Mouse (Mus musculus) layer of hippocampus, adult 2 months (tissue): ENCODE results near the gene Lrrfip1. TPM values are rescaled to one million over a fixed set of nuclear protein-coding genes. Genes with fewer than 3 reads are reported as not detected.

Experiments
- DNase-seq, 2 experiments: peaks; one replicate each; pipeline ENCODE4 v3.0.0; 2022; ENCODE audit warnings: low spot score in 2 of 2
- H3K27ac ChIP-seq: fragments of 200-600 bp; 2 replicates; pipeline ENCODE4 v1.8.1; 2022
- H3K4me3 ChIP-seq: fragments of 200-600 bp; 2 replicates; pipeline ENCODE4 v1.8.1; 2022; ENCODE audit warnings: mild to moderate bottlenecking
- CTCF ChIP-seq: fragments of 200-600 bp; conservative IDR thresholded peaks from 2 replicates; pipeline ENCODE4 v1.8.1; 2022; ENCODE audit warnings: antibody characterized with exemption, mild to moderate bottlenecking, moderate library complexity
- total RNA-seq, 2 experiments: library from RNA; stranded (reverse); gene quantifications; 2 replicates each; pipeline ENCODE4 v1.2.3; 2021

Lrrfip1 gene
- total RNA-seq, 2 experiments from 2014 or later: 77.6 to 82.3 TPM

DNA sequence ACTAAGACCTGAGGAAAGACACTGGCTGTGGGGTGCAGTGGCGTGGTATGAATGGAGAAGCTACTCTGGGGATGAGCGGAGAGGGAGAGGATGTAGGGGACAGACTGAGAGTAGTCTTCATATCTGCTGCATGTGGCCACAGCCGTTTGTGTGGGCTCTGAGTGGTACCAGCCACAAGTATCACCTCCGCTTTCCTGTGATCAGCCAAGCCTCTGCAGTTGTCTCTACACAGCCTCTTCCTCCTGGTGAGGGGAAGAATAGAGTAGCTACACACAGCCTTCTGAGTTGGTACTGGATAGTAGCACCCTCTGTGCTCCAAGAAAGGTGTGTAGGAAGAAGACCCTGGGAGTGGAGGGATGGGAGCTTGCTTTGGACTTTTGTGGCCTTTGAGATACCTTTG lies 38.7 kb downstream of the Lrrfip1 start:
- Histone ChIP-seq H3K4me3 (no peak overlapping the region), H3K27ac (peak overlapping the region; percentile 50; the same call in 1 of the 2 replicates)
- no peak for TF ChIP-seq CTCF
- DNase-seq: no peak

- peak; percentile 75 for TF ChIP-seq CTCF
- Histone ChIP-seq H3K4me3 (no peak overlapping the region), H3K27ac (peak overlapping the region; percentile 50)
- no peak for DNase-seq
These were observed 39.5 kb downstream of the Lrrfip1 start for GRCm38 (mm10) chr1:91038010-91038409.

DNA sequence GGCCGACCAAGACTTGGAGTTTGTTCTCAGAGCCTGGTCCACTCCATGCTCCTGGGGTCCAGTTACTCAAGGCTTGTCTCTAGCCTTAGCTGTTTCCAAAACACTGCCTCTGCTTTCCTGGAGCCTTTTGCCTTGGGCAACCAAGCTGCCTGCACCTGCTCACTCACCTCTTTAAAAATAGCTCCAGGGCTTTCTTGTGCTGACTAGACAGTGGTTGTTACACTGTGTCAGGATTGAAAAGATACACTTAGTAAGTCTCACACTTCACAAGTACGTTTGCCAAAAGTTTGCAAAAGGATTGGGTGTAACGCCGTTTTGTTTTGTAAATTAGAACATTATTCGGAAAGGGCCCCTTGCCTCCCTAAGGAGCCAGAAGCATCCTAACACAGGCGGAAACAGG lies 40.0 kb downstream of the Lrrfip1 start:
- no peak for TF ChIP-seq CTCF
- peak overlapping the region; percentile 2; the same call in 1 of the 2 replicates for H3K27ac ChIP-seq
- H3K4me3 ChIP-seq: no peak overlapping the region
- no peak for DNase-seq

GRCm38 (mm10) chr1:91041605-91042004 lies 43.1 kb downstream of the Lrrfip1 start:
- H3K27ac ChIP-seq: no peak overlapping the region
- DNase-seq: no peak
- no peak for TF ChIP-seq CTCF
- no peak overlapping the region for H3K4me3 ChIP-seq

- no peak for TF ChIP-seq CTCF
- Histone ChIP-seq H3K27ac (peak overlapping the region; percentile 77; the same call in 1 of the 2 replicates), H3K4me3 (no peak overlapping the region)
- DNase-seq: no peak
These were observed 44.7 kb downstream of the Lrrfip1 start for GRCm38 (mm10) chr1:91043191-91043590.

DNA sequence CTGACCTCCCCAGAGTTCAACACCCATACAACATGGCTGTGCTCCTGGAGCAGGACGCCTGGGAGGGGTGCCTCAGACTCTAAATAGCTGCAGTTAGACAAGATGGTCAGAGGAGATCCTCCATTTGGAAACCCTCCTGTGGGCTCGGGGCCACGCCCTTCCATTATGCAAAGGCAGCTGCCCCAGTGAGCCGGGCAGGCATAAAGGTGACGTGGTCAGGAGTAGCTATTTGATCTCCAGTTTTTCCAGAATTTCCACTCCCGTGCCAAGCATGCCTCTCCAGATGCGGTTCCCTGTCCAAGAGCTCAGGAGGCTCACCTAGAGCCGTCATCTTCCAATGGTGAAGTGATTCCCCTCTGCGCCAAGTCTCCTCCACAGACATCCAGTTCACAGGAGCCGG lies 45.6 kb downstream of the Lrrfip1 start:
- no peak for DNase-seq
- no peak overlapping the region for H3K27ac ChIP-seq
- no peak for TF ChIP-seq CTCF
- no peak overlapping the region for H3K4me3 ChIP-seq

GRCm38 (mm10) chr1:91044648-91045047 lies 46.1 kb downstream of the Lrrfip1 start:
- no peak for DNase-seq
- no peak for TF ChIP-seq CTCF
- no peak overlapping the region for H3K4me3 ChIP-seq
- no peak overlapping the region for H3K27ac ChIP-seq

- Histone ChIP-seq H3K4me3 (no peak overlapping the region), H3K27ac (no peak overlapping the region)
- no peak for DNase-seq
- TF ChIP-seq CTCF: no peak
These were observed 47.7 kb downstream of the Lrrfip1 start for GRCm38 (mm10) chr1:91046237-91046636.

DNA sequence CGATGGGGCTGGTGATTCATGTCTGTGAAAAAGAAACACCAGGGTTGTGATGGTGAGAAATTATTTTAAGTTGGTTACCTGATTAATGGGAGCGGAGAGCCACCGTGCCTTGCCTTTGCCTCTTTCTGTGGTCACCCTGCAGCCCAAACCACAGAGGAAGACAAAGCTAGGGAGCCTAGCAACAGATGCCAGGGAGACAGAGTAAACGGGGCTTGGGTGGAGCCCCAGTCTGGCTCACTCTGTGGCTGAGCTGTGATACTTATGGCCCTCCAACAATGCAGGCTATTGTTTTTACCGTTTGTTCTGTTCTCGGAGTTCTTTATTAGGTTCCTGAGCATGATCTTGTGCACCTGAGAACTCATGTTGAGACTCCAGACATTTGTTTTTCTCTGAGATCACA lies 50.8 kb downstream of the Lrrfip1 start:
- no peak for TF ChIP-seq CTCF
- Histone ChIP-seq H3K4me3 (no peak overlapping the region), H3K27ac (peak overlapping the region; percentile 5; the same call in 1 of the 2 replicates)
- DNase-seq: no peak

- Histone ChIP-seq H3K27ac (peak overlapping the region; percentile 39; the same call in 1 of the 2 replicates), H3K4me3 (no peak overlapping the region)
- DNase-seq: no peak
- TF ChIP-seq CTCF: no peak
These were observed 53.0 kb downstream of the Lrrfip1 start for GRCm38 (mm10) chr1:91051461-91052094.

DNA sequence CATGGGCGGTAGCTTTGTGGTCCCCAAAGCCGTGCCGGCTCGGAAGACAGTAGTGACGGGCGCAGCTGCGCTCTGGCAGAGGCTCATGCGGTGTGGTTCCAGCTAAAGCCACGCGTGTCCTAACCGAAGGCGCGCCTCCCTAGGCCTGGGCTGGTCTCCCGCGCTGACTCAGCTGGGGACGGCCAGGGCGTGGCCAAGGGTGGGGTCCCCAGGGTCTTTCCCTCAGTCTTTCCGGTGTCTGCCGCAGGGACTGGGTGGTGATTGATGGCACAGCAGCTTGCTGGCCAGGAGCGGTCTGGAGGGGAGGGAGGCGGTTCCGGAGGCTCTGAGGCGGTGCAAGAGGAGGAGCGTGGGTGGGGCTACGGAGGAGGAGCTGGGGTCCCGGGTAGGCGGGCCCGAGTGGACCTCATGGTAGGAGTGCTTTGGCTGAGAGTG lies 54.2 kb downstream of the Lrrfip1 start:
- TF ChIP-seq CTCF: peak; percentile 29

GRCm38 (mm10) chr1:91053218-91054073 lies 54.9 kb downstream of the Lrrfip1 start:
- no peak for DNase-seq
- no peak for TF ChIP-seq CTCF
- H3K27ac ChIP-seq: peak overlapping the region; percentile 81; the same call in 1 of the 2 replicates
- H3K4me3 ChIP-seq: peak overlapping the region; percentile 63

More for the DNA sequence above, 54.2 kb downstream of the Lrrfip1 start:
- DNase-seq: peak; percentile 68 to 83
- Histone ChIP-seq H3K4me3 (peak overlapping the region; percentile 63), H3K27ac (peak overlapping the region; percentile 81)

DNA sequence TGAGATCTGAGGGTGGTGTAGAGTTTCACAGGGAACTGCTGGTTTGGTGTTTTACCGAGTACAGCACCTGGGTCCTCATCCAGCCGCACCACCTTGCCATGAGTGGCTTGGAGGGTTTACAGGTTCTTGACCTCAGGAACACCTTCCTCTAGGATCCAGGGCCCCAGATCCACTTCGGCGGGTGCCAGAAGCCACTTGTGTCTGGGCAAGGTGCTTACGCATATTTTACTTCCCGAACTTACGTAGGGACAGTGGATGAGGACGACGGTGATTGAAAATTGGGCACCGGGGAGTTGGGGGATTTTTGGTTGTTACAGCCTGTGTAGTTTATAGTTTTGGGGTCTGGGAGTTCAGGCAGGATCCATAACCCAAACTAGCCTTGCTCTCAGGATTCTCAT lies 55.5 kb downstream of the Lrrfip1 start:
- Histone ChIP-seq H3K27ac (peak overlapping the region; percentile 81; the same call in 1 of the 2 replicates), H3K4me3 (peak overlapping the region; percentile 63)
- no peak for TF ChIP-seq CTCF
- no peak for DNase-seq
